Mouse (Mus musculus) limb, embryonic 15.5 days (tissue): ENCODE data around the gene Fxyd6. TPM values are rescaled to one million over a fixed set of nuclear protein-coding genes. Genes with fewer than 3 reads are reported as not detected.

Source experiments
- ATAC-seq: fragments of 200-750 bp; cut with Nextera tagmentation; 2 replicates; pipeline ENCODE4 v1.8.0; 2017; ENCODE audit warnings: low read depth, moderate TSS enrichment; ENCODE audit not compliant: insufficient number of reproducible peaks, low FRiP score, low TSS enrichment
- H3K27ac ChIP-seq: fragments of 300-500 bp; sonication (generic); 2 replicates; pipeline ENCODE4 v1.5.1; 2015; ENCODE audit warnings: moderate library complexity, mild to moderate bottlenecking, inconsistent platforms
- H3K27me3 ChIP-seq: fragments of 300-500 bp; sonication (generic); 2 replicates; pipeline ENCODE4 v1.6.1; 2015; ENCODE audit warnings: inconsistent platforms
- H3K36me3 ChIP-seq: fragments of 300-500 bp; sonication (generic); 2 replicates; pipeline ENCODE4 v1.6.1; 2015; ENCODE audit warnings: inconsistent platforms
- H3K4me1 ChIP-seq: fragments of 300-500 bp; sonication (generic); 2 replicates; pipeline ENCODE4 v1.6.1; 2015; ENCODE audit warnings: inconsistent platforms
- H3K4me2 ChIP-seq: fragments of 300-500 bp; sonication (generic); 2 replicates; pipeline ENCODE4 v1.6.1; 2015; ENCODE audit warnings: mild to moderate bottlenecking, inconsistent platforms
- H3K4me3 ChIP-seq: fragments of 300-500 bp; sonication (generic); 2 replicates; pipeline ENCODE4 v1.5.1; 2015; ENCODE audit warnings: mild to moderate bottlenecking, inconsistent platforms
- H3K9ac ChIP-seq: fragments of 300-500 bp; sonication (generic); 2 replicates; pipeline ENCODE4 v1.6.1; 2015; ENCODE audit warnings: inconsistent platforms
- H3K9me3 ChIP-seq: fragments of 300-500 bp; sonication (generic); 2 replicates; pipeline ENCODE4 v1.6.1; 2016; ENCODE audit warnings: inconsistent platforms
- whole genome bisulfite sequencing: fragments of 180-500 bp; shearing (Covaris S2); methylation state at CpG from one replicate; pipeline ENCODE4 v1.1.7; 2015; 5-methylcytosine and 5-hydroxymethylcytosine counted together
- polyA plus RNA-seq: library from polyadenylated mRNA; unstranded; fragments of >200 nt; fragmentation: Nextera tagmentation; extraction: Ambion mirVana; gene quantifications from 2 replicates; pipeline ENCODE4 v1.2.1, GENCODE M21; 2015

Fxyd6 gene
- polyA plus RNA-seq, 1 experiment from 2014 or later = 122 TPM

DNA sequence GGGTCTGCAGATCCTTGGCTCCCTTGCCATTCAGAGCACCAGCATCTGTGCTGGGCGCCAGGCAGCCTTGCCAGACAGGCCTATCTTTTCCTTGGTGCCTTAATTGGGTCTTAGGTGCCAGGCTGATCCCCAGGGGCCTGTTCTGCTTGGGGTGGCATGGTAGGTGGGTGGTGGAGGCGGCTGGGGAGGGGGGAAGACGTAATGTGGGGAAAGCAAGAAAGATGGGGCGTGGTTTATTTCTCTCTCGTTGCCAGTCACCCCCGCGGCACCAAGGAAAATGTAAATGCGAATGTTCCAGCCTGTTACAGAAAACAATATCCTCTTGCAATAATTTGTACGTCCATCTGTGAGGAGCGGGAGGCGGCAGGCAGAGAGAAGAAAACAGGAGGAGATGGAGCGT lies 62.7 kb downstream of the Fxyd6 start:
- Histone ChIP-seq H3K36me3 (no peaks in the 10 kb centered on the region), H3K27me3 (peaks cover 62% of the 10 kb centered on the region), H3K27ac (no peak overlapping the region), H3K4me3 (no peak overlapping the region), H3K4me2 (no peak overlapping the region), H3K4me1 (peaks cover 18% of the 10 kb centered on the region), H3K9ac (no peak overlapping the region), H3K9me3 (no peaks in the 10 kb centered on the region)
- no peak for ATAC-seq
- WGBS = 66% methylated on average over 12 of the region's 12 CpGs

DNA sequence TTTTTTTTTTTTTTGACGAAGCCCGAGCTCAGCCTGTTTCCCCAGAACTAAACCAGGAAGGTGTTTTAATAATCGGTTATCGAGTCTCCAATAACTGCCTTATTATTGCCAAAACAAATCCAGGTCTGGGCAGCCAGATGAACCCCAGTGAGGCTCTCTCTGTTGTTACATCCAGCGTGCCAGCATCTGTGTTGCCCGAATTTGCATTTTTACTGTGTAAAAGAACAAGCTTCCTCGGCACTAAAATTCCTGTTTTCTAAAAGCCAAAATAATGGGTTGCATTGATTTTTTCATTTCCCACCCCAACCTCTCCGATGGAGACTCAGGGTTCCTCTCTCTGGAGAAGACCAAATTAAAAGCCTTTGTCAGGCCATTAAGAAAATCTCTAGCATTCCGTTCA lies 63.1 kb downstream of the Fxyd6 start:
- no peak overlapping the region for H3K27ac ChIP-seq
- no peaks in the 10 kb centered on the region for H3K9me3 ChIP-seq
- no peak overlapping the region for H3K4me2 ChIP-seq
- no peaks in the 10 kb centered on the region for H3K36me3 ChIP-seq
- peaks cover 18% of the 10 kb centered on the region for H3K4me1 ChIP-seq
- no peak overlapping the region for H3K4me3 ChIP-seq
- no peak for ATAC-seq
- H3K27me3 ChIP-seq = peaks cover 60% of the 10 kb centered on the region
- no peak overlapping the region for H3K9ac ChIP-seq
- 57% methylated on average over 9 of the region's 9 CpGs for WGBS

DNA sequence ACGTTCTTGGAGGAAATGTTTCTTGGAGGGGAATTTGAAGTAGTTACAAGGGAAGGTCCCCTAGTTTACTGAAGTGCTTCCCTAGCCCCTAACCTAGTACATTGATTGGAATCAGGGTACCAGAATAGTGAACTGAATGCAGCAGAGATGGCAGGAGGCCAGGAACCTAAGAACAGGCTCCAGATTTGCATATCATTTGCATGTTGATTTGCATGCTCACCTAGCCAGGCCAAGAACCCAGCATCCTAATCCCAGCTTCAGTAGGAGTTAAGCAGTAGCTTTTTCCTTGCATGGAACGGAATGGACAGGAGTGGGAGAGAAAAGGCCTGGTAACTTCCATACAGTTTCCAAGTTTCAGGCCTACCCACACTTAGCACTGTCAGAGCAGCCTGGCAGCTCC lies 64.2 kb downstream of the Fxyd6 start:
- Histone ChIP-seq H3K9ac (no peak overlapping the region), H3K4me2 (no peak overlapping the region), H3K9me3 (no peaks in the 10 kb centered on the region), H3K4me3 (no peak overlapping the region), H3K36me3 (no peaks in the 10 kb centered on the region), H3K4me1 (peaks cover 18% of the 10 kb centered on the region), H3K27ac (no peak overlapping the region), H3K27me3 (peaks cover 53% of the 10 kb centered on the region)
- ATAC-seq = no peak
- 76% methylated on average over 2 of the region's 2 CpGs for WGBS

DNA sequence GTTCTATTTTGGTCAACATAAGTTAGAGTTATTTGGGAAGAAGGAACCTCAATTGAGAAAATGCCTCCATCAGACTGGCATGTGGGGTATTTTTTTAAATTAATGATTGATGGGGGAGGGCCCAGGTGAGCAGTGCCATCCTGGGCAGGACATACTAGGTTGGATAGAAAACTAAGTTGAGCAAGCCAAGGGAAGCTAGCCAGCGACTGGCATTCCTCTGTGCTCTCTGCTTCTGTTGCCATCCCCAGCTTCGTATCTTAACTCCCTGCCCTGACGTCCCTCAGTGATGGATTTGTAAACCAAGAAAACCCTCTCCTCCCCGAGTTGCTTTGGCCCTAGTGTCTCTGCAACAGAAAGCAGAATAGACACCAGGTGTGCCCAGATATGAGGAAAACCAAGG lies 69.0 kb downstream of the Fxyd6 start:
- H3K27ac ChIP-seq = no peak overlapping the region
- no peaks in the 10 kb centered on the region for H3K36me3 ChIP-seq
- 77% methylated on average over 4 of the region's 4 CpGs for WGBS
- H3K4me3 ChIP-seq = no peak overlapping the region
- no peaks in the 10 kb centered on the region for H3K4me1 ChIP-seq
- H3K4me2 ChIP-seq = no peak overlapping the region
- H3K9me3 ChIP-seq = no peaks in the 10 kb centered on the region
- H3K27me3 ChIP-seq = peaks cover 12% of the 10 kb centered on the region; the same call in 1 of the 2 replicates
- ATAC-seq = no peak
- H3K9ac ChIP-seq = no peak overlapping the region

DNA sequence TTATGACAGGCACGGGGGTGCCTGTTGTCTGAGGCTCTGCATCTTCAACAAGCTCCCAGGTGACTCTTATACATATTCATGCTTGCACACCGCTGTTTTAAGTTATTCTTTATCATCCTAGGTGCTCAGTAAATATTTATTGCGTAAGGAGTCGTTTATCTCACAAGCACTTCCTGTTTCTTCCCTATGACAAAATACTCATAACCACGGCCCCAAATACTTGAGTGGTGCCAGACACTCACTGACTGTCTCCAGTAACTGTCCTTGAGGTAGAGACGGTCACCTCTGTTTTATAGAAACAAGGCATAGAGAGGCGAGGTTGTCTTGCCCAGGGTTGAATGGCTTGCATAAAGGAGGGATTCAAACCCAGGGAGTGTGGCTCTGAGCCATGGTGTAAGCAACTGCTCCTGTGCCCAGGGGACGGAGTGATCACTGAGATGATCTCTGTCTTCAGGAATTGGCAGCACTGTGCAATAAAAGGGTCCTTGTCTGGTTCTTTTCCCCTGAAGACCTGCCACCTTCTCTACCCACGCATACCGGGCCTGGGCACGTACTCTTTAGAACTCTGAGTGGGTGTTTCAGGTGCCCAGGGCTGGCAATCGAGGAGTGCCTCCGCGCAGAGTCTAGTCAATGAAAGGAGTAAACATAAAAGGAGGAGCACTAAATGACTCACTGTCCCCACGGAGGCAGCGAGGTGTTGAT lies 70.2 kb downstream of the Fxyd6 start:
- H3K27me3 ChIP-seq = peaks cover 10% of the 10 kb centered on the region; the same call in 1 of the 2 replicates
- H3K4me1 ChIP-seq = peaks cover 1% of the 10 kb centered on the region; the same call in 1 of the 2 replicates
- H3K9ac ChIP-seq = no peak overlapping the region
- H3K27ac ChIP-seq = no peak overlapping the region
- no peaks in the 10 kb centered on the region for H3K36me3 ChIP-seq
- no peak overlapping the region for H3K4me2 ChIP-seq
- WGBS = 76% methylated on average over 16 of the region's 16 CpGs
- no peaks in the 10 kb centered on the region for H3K9me3 ChIP-seq
- ATAC-seq = no peak
- no peak overlapping the region for H3K4me3 ChIP-seq

DNA sequence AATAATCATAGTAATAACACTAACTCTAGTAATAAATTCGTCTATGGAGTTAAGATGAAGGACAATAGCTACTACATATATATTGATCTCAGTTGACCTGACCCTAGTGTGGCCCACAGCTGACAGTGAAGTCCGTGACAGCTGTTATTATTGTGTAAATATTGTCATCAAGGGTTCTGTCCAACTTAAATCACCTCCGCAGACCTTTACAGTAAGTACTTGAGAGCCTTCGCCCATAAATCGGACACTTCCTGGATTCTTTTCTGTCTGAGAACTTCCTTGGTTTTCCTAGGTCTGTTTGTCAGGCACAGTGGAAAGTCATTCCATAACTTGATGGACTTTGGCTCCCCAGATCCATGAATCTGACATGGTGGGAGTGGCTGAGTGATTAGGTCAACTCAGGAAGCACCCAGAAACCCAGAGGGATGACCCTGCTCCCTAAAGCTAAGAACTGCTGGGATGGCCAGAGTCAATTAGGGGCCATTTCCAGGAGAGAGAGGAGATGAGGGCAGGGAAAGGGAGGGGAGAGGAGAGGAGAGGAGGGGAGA lies 74.3 kb downstream of the Fxyd6 start:
- Histone ChIP-seq H3K4me1 (peaks cover 11% of the 10 kb centered on the region), H3K4me2 (no peak overlapping the region), H3K9ac (no peak overlapping the region), H3K27me3 (peaks cover 13% of the 10 kb centered on the region), H3K4me3 (no peak overlapping the region), H3K27ac (no peak overlapping the region), H3K9me3 (no peaks in the 10 kb centered on the region), H3K36me3 (no peaks in the 10 kb centered on the region)
- no peak for ATAC-seq
- 80% methylated on average over 5 of the region's 5 CpGs for WGBS

Other genes starting within 250 kb of the Fxyd6 start
- gene Scn4b, start 231.8 kb upstream of the Fxyd6 start, polyA plus RNA-seq = 0.46 and 0.86 TPM in 2 replicates
- 0.15 and 0.30 TPM in 2 replicates for gene BC049352, start 188.2 kb upstream of the Fxyd6 start, polyA plus RNA-seq
- gene Tmprss4, start 166.1 kb upstream of the Fxyd6 start, polyA plus RNA-seq = 22.6 and 23.2 TPM in 2 replicates
- 1.3 and 1.4 TPM in 2 replicates for gene Il10ra, start 101.0 kb upstream of the Fxyd6 start, polyA plus RNA-seq
- 14.6 and 14.7 TPM in 2 replicates for gene Tmprss13, start 51.1 kb upstream of the Fxyd6 start, polyA plus RNA-seq
- 3.0 and 4.7 TPM in 2 replicates for gene Fxyd2, start 29.5 kb downstream of the Fxyd6 start, polyA plus RNA-seq
- 0.23 and 0.31 TPM in 2 replicates for gene Dscaml1, start 56.4 kb downstream of the Fxyd6 start, polyA plus RNA-seq